Mouse (Mus musculus): ENCODE measurements around the gene Eif2b5.
"Not testable (repeated sequence)": the region's sequence is repeated elsewhere in the genome, so short reads cannot be mapped to it uniquely, and the experiment has no call there.

Gene Eif2b5

GRCm38 (mm10) chr16:20498677-20499475 lies at the start of gene Eif2b5:
Gene Eif2b5 (plus strand): TSS chr16:20498817.
- peak; percentile 92 for DNase-seq (ENCODE audit: low spot score)

GRCm38 (mm10) chr16:20451774-20452173 lies 46.8 kb upstream of the Eif2b5 start:
- no peak for DNase-seq (ENCODE audit: low spot score)

GRCm38 (mm10) chr16:20454155-20454654 lies 44.4 kb upstream of the Eif2b5 start:
- no peak for DNase-seq (ENCODE audit: low spot score)

- no peak for DNase-seq (ENCODE audit: low spot score)
Measured at GRCm38 (mm10) chr16:20456106-20456505, 42.5 kb upstream of the Eif2b5 start.

GRCm38 (mm10) chr16:20458736-20459135 lies 39.9 kb upstream of the Eif2b5 start:
- not testable (repeated sequence) for DNase-seq (ENCODE audit: low spot score)

GRCm38 (mm10) chr16:20464725-20465124 lies 33.9 kb upstream of the Eif2b5 start:
- no peak for DNase-seq (ENCODE audit: low spot score)

- no peak for DNase-seq (ENCODE audit: low spot score)
Measured at GRCm38 (mm10) chr16:20470981-20471380, 27.6 kb upstream of the Eif2b5 start.

- no peak for DNase-seq (ENCODE audit: low spot score)
Measured at GRCm38 (mm10) chr16:20471686-20472085, 26.9 kb upstream of the Eif2b5 start.

GRCm38 (mm10) chr16:20473748-20474147 lies 24.9 kb upstream of the Eif2b5 start:
- no peak for DNase-seq (ENCODE audit: low spot score)

GRCm38 (mm10) chr16:20474211-20474610 lies 24.4 kb upstream of the Eif2b5 start:
- DNase-seq (ENCODE audit: low spot score) = no peak

GRCm38 (mm10) chr16:20474786-20475185 lies 23.8 kb upstream of the Eif2b5 start:
- DNase-seq (ENCODE audit: low spot score) = no peak

- no peak for DNase-seq (ENCODE audit: low spot score)
Measured at GRCm38 (mm10) chr16:20475335-20475734, 23.3 kb upstream of the Eif2b5 start.

GRCm38 (mm10) chr16:20476857-20477256 lies 21.8 kb upstream of the Eif2b5 start:
- DNase-seq (ENCODE audit: low spot score) = no peak

GRCm38 (mm10) chr16:20477270-20477669 lies 21.3 kb upstream of the Eif2b5 start:
- no peak for DNase-seq (ENCODE audit: low spot score)

GRCm38 (mm10) chr16:20478504-20478903 lies 20.1 kb upstream of the Eif2b5 start:
- DNase-seq (ENCODE audit: low spot score) = no peak

- DNase-seq (ENCODE audit: low spot score) = not testable (repeated sequence)
Measured at GRCm38 (mm10) chr16:20479026-20479760, 19.4 kb upstream of the Eif2b5 start.

GRCm38 (mm10) chr16:20480115-20480514 lies 18.5 kb upstream of the Eif2b5 start:
- no peak for DNase-seq (ENCODE audit: low spot score)

- DNase-seq (ENCODE audit: low spot score) = no peak
Measured at GRCm38 (mm10) chr16:20481746-20482145, 16.9 kb upstream of the Eif2b5 start.

- DNase-seq (ENCODE audit: low spot score) = not testable (repeated sequence)
Measured at GRCm38 (mm10) chr16:20483716-20484115, 14.9 kb upstream of the Eif2b5 start.

GRCm38 (mm10) chr16:20485061-20485460 lies 13.6 kb upstream of the Eif2b5 start:
- DNase-seq (ENCODE audit: low spot score) = no peak

GRCm38 (mm10) chr16:20486048-20486447 lies 12.6 kb upstream of the Eif2b5 start:
- DNase-seq (ENCODE audit: low spot score) = no peak

GRCm38 (mm10) chr16:20488151-20488550 lies 10.5 kb upstream of the Eif2b5 start:
- no peak for DNase-seq (ENCODE audit: low spot score)

- DNase-seq (ENCODE audit: low spot score) = not testable (repeated sequence)
Measured at GRCm38 (mm10) chr16:20488751-20489150, 9.9 kb upstream of the Eif2b5 start.

All from testis, postnatal 14 days (tissue).